Mouse (Mus musculus): ENCODE measurements around the gene Prss22. TPM values are rescaled to one million over a fixed set of nuclear protein-coding genes. Genes with fewer than 3 reads are reported as not detected.

Gene Prss22
- total and polyA plus RNA-seq, 2 experiments from 2014 or later, result 0.42 TPM; not detected in 1

GRCm38 (mm10) chr17:24035087-24035486 is 37.2 kb upstream of the Prss22 start:
- ATAC-seq, result no peak
- DNase-seq (ENCODE audit: low spot score), result no peak
- no peak overlapping the region for H3K4me2 ChIP-seq (ENCODE audit: low read depth, low read length)
- H3K27ac ChIP-seq, result no peak overlapping the region
- no peak overlapping the region for H3K9ac ChIP-seq (replicated peaks; ENCODE audit: low read length)
- H3K27me3 ChIP-seq (ENCODE audit: insufficient read depth, low read length), result no peaks in the 10 kb centered on the region
- no peaks in the 10 kb centered on the region for H3K36me3 ChIP-seq (ENCODE audit: insufficient read depth, low read length)
- TF ChIP-seq CTCF (IDR thresholded peaks at IDR 0.05; ENCODE audit: low read depth), result no peak
- WGBS, result 82% methylated on average over 7 of the region's 7 CpGs
- no peak overlapping the region for H3K4me3 ChIP-seq (ENCODE audit: low read length)
- no peaks in the 10 kb centered on the region for H3K9me3 ChIP-seq (ENCODE audit: low read length)
- no peaks in the 10 kb centered on the region for H3K4me1 ChIP-seq (ENCODE audit: insufficient read depth, low read length)

- no peak for DNase-seq (ENCODE audit: low spot score)
- Histone ChIP-seq H3K9me3 (ENCODE audit: low read length) (no peaks in the 10 kb centered on the region), H3K4me3 (ENCODE audit: low read length) (no peak overlapping the region), H3K4me2 (ENCODE audit: low read depth, low read length) (no peak overlapping the region), H3K27ac (no peak overlapping the region), H3K36me3 (ENCODE audit: insufficient read depth, low read length) (no peaks in the 10 kb centered on the region), H3K27me3 (ENCODE audit: insufficient read depth, low read length) (no peaks in the 10 kb centered on the region), H3K4me1 (ENCODE audit: insufficient read depth, low read length) (no peaks in the 10 kb centered on the region), H3K9ac (replicated peaks; ENCODE audit: low read length) (no peak overlapping the region)
- WGBS, result 70% methylated on average over 18 of the region's 22 CpGs
- no peak for ATAC-seq
- no peak for TF ChIP-seq CTCF (IDR thresholded peaks at IDR 0.05; ENCODE audit: low read depth)
These were observed 32.7 kb upstream of the Prss22 start for GRCm38 (mm10) chr17:24030551-24030950.

GRCm38 (mm10) chr17:24029477-24029876 is 31.6 kb upstream of the Prss22 start:
- no peak overlapping the region for H3K4me3 ChIP-seq (ENCODE audit: low read length)
- no peak for ATAC-seq
- H3K4me2 ChIP-seq (ENCODE audit: low read depth, low read length), result no peak overlapping the region
- H3K9ac ChIP-seq (replicated peaks; ENCODE audit: low read length), result no peak overlapping the region
- H3K9me3 ChIP-seq (ENCODE audit: low read length), result no peaks in the 10 kb centered on the region
- no peaks in the 10 kb centered on the region for H3K36me3 ChIP-seq (ENCODE audit: insufficient read depth, low read length)
- H3K4me1 ChIP-seq (ENCODE audit: insufficient read depth, low read length), result no peaks in the 10 kb centered on the region
- H3K27ac ChIP-seq, result no peak overlapping the region
- H3K27me3 ChIP-seq (ENCODE audit: insufficient read depth, low read length), result no peaks in the 10 kb centered on the region
- WGBS, result 83% methylated on average over 7 of the region's 7 CpGs
- TF ChIP-seq CTCF (IDR thresholded peaks at IDR 0.05; ENCODE audit: low read depth), result no peak
- no peak for DNase-seq (ENCODE audit: low spot score)

- WGBS, result 78% methylated on average over 5 of the region's 5 CpGs
- ATAC-seq (no peak), DNase-seq (ENCODE audit: low spot score) (no peak)
- TF ChIP-seq CTCF (IDR thresholded peaks at IDR 0.05; ENCODE audit: low read depth), result no peak
- no peak overlapping the region for H3K4me2 ChIP-seq (ENCODE audit: low read depth, low read length)
- no peaks in the 10 kb centered on the region for H3K4me1 ChIP-seq (ENCODE audit: insufficient read depth, low read length)
- H3K27ac ChIP-seq, result no peak overlapping the region
- no peak overlapping the region for H3K4me3 ChIP-seq (ENCODE audit: low read length)
- H3K36me3 ChIP-seq (ENCODE audit: insufficient read depth, low read length), result no peaks in the 10 kb centered on the region
- H3K27me3 ChIP-seq (ENCODE audit: insufficient read depth, low read length), result no peaks in the 10 kb centered on the region
- no peak overlapping the region for H3K9ac ChIP-seq (replicated peaks; ENCODE audit: low read length)
- no peaks in the 10 kb centered on the region for H3K9me3 ChIP-seq (ENCODE audit: low read length)
These were observed 23.7 kb upstream of the Prss22 start for GRCm38 (mm10) chr17:24021375-24022199.

GRCm38 (mm10) chr17:24020696-24021095 is 22.8 kb upstream of the Prss22 start:
- H3K9me3 ChIP-seq (ENCODE audit: low read length), result no peaks in the 10 kb centered on the region
- no peak overlapping the region for H3K27ac ChIP-seq
- H3K4me1 ChIP-seq (ENCODE audit: insufficient read depth, low read length), result no peaks in the 10 kb centered on the region
- no peak for DNase-seq (ENCODE audit: low spot score)
- TF ChIP-seq CTCF (IDR thresholded peaks at IDR 0.05; ENCODE audit: low read depth), result no peak
- no peak for ATAC-seq
- no peak overlapping the region for H3K9ac ChIP-seq (replicated peaks; ENCODE audit: low read length)
- no peak overlapping the region for H3K4me3 ChIP-seq (ENCODE audit: low read length)
- H3K27me3 ChIP-seq (ENCODE audit: insufficient read depth, low read length), result no peaks in the 10 kb centered on the region
- H3K4me2 ChIP-seq (ENCODE audit: low read depth, low read length), result no peak overlapping the region
- 80% methylated on average over 6 of the region's 6 CpGs for WGBS
- H3K36me3 ChIP-seq (ENCODE audit: insufficient read depth, low read length), result no peaks in the 10 kb centered on the region

GRCm38 (mm10) chr17:24015727-24016126 is 17.8 kb upstream of the Prss22 start:
- peak; percentile 13 for DNase-seq (ENCODE audit: low spot score)
- H3K4me3 ChIP-seq (ENCODE audit: low read length), result no peak overlapping the region
- no peak overlapping the region for H3K4me2 ChIP-seq (ENCODE audit: low read depth, low read length)
- H3K9me3 ChIP-seq (ENCODE audit: low read length), result no peaks in the 10 kb centered on the region
- no peak for ATAC-seq
- no peak overlapping the region for H3K27ac ChIP-seq
- no peak overlapping the region for H3K9ac ChIP-seq (replicated peaks; ENCODE audit: low read length)
- 23% methylated on average over 14 of the region's 14 CpGs for WGBS
- peak; percentile 62 for TF ChIP-seq CTCF (IDR thresholded peaks at IDR 0.05; ENCODE audit: low read depth)
- H3K4me1 ChIP-seq (ENCODE audit: insufficient read depth, low read length), result no peaks in the 10 kb centered on the region
- no peaks in the 10 kb centered on the region for H3K27me3 ChIP-seq (ENCODE audit: insufficient read depth, low read length)
- no peaks in the 10 kb centered on the region for H3K36me3 ChIP-seq (ENCODE audit: insufficient read depth, low read length)

GRCm38 (mm10) chr17:24014433-24014965 is 16.6 kb upstream of the Prss22 start:
- Histone ChIP-seq H3K9me3 (ENCODE audit: low read length) (no peaks in the 10 kb centered on the region), H3K4me3 (ENCODE audit: low read length) (no peak overlapping the region), H3K9ac (replicated peaks; ENCODE audit: low read length) (no peak overlapping the region), H3K4me1 (ENCODE audit: insufficient read depth, low read length) (no peaks in the 10 kb centered on the region), H3K36me3 (ENCODE audit: insufficient read depth, low read length) (no peaks in the 10 kb centered on the region), H3K4me2 (ENCODE audit: low read depth, low read length) (no peak overlapping the region), H3K27ac (no peak overlapping the region), H3K27me3 (ENCODE audit: insufficient read depth, low read length) (no peaks in the 10 kb centered on the region)
- DNase-seq (ENCODE audit: low spot score), result no peak
- no peak for TF ChIP-seq CTCF (IDR thresholded peaks at IDR 0.05; ENCODE audit: low read depth)
- 88% methylated on average over 5 of the region's 5 CpGs for WGBS
- ATAC-seq, result no peak

Measured in hindbrain, postnatal 0 days (tissue).